Mouse (Mus musculus): ENCODE measurements around the gene Psma7.

Psma7 gene

GRCm38 (mm10) chr2:180042858-180043515 lies 754 bp upstream of the Psma7 start:
- DNase-seq (ENCODE audit: low spot score in 2 of 2): peak; percentile 15 to 51

- peak in 1 of 2 experiments; percentile 15 for DNase-seq (ENCODE audit: low spot score in 2 of 2)
These were observed 517 bp downstream of the Psma7 start for GRCm38 (mm10) chr2:180041577-180042255.

- DNase-seq (ENCODE audit: low spot score in 2 of 2): no peak
These were observed 1.8 kb downstream of the Psma7 start for GRCm38 (mm10) chr2:180040406-180040805.

GRCm38 (mm10) chr2:180034753-180035152 lies 7.5 kb downstream of the Psma7 start:
- DNase-seq (ENCODE audit: low spot score in 2 of 2): no peak

GRCm38 (mm10) chr2:180033956-180034355 lies 8.3 kb downstream of the Psma7 start:
- no peak for DNase-seq (ENCODE audit: low spot score in 2 of 2)

- no peak for DNase-seq (ENCODE audit: low spot score in 2 of 2)
These were observed 9.3 kb downstream of the Psma7 start for GRCm38 (mm10) chr2:180032925-180033324.

- DNase-seq (ENCODE audit: low spot score in 2 of 2): no peak
These were observed 11.0 kb downstream of the Psma7 start for GRCm38 (mm10) chr2:180031270-180031669.

- no peak for DNase-seq (ENCODE audit: low spot score in 2 of 2)
These were observed 14.5 kb downstream of the Psma7 start for GRCm38 (mm10) chr2:180027768-180028167.

- DNase-seq (ENCODE audit: low spot score in 2 of 2): no peak
These were observed 16.4 kb downstream of the Psma7 start for GRCm38 (mm10) chr2:180025861-180026200.

- peak in 1 of 2 experiments; percentile 34 for DNase-seq (ENCODE audit: low spot score in 2 of 2)
These were observed 16.9 kb downstream of the Psma7 start for GRCm38 (mm10) chr2:180025135-180025860.

GRCm38 (mm10) chr2:180024401-180025098 lies 17.7 kb downstream of the Psma7 start, which contains the start of gene Lsm14b:
Gene Lsm14b (plus strand): TSS chr2:180024987.
- peak; percentile 97 for DNase-seq (ENCODE audit: low spot score in 2 of 2)

GRCm38 (mm10) chr2:180022751-180023150 lies 19.5 kb downstream of the Psma7 start:
- no peak for DNase-seq (ENCODE audit: low spot score in 2 of 2)

GRCm38 (mm10) chr2:180020919-180021318 lies 21.3 kb downstream of the Psma7 start:
- DNase-seq (ENCODE audit: low spot score in 2 of 2): no peak

GRCm38 (mm10) chr2:180020091-180020661 lies 22.1 kb downstream of the Psma7 start:
- no peak for DNase-seq (ENCODE audit: low spot score in 2 of 2)

GRCm38 (mm10) chr2:180018573-180018972 lies 23.7 kb downstream of the Psma7 start:
- no peak for DNase-seq (ENCODE audit: low spot score in 2 of 2)

- DNase-seq (ENCODE audit: low spot score in 2 of 2): no peak
These were observed 24.6 kb downstream of the Psma7 start for GRCm38 (mm10) chr2:180017632-180018031.

GRCm38 (mm10) chr2:180013686-180014085 lies 28.5 kb downstream of the Psma7 start:
- DNase-seq (ENCODE audit: low spot score in 2 of 2): no peak

GRCm38 (mm10) chr2:180011370-180011769 lies 30.9 kb downstream of the Psma7 start:
- DNase-seq (ENCODE audit: low spot score in 2 of 2): no peak

GRCm38 (mm10) chr2:180010686-180011085 lies 31.5 kb downstream of the Psma7 start:
- DNase-seq (ENCODE audit: low spot score in 2 of 2): no peak

GRCm38 (mm10) chr2:180006352-180007017 lies 35.7 kb downstream of the Psma7 start:
- no peak for DNase-seq (ENCODE audit: low spot score in 2 of 2)

- DNase-seq (ENCODE audit: low spot score in 2 of 2): no peak
These were observed 36.4 kb downstream of the Psma7 start for GRCm38 (mm10) chr2:180005656-180006351.

Data from spleen, postnatal 14 days (tissue).